Comparison of ENCODE assay signal across 19 mouse cellular contexts in the genomic region with DNA sequence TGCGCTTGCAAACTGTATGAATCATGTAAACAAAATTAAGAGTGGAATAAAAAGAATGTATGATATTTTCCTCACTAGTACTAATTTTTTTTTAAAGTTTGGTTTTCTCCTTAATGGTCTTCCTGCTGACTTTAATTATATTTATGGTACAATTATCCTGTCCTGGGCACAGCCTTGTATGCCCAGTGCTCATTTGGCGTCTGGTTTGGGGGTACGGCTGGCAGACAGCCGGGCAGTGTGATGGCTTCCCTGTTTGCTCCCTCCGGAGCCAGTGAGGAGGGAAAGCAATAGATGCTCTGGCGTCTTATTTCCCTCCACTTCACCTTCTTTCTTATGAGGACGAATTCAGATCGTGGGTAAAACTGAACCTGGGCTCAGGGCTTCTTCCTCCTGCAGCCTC.
DNase-seq lines count a peak whose midpoint lies in the region; ATAC-seq and TF ChIP-seq lines count a peak whose summit lies in the region.
"Had no signal": no experiment of that assay in that cellular context is flagged by ENCODE, and none has a peak within 500 bp of the region (broad histone marks: within the 10 kb centered on the region; RNA-seq: fewer than 3 reads in every experiment).

No protein-coding gene starts in this region.

- H3K27ac ChIP-seq in heart, embryonic 14.5 days (replicated peaks in 1 of 2; ENCODE audit: control insufficient read depth in 1 of 2, insufficient read depth in 1 of 2, low read depth in 2 of 2, low read length in 2 of 2), result no peak overlapping the region
- H3K27ac ChIP-seq in liver, embryonic 11.5 days (ENCODE audit: low read depth, low read length), result no peak overlapping the region
- no peak overlapping the region for H3K27ac ChIP-seq in liver, postnatal 0 days (ENCODE audit: low read depth)
- no peak overlapping the region for H3K27ac ChIP-seq in embryonic facial prominence, embryonic 13.5 days
- H3K27ac ChIP-seq in limb, embryonic 13.5 days, result no peak overlapping the region
- H3K27ac ChIP-seq: forebrain, embryonic 13.5 days; lung, embryonic 15.5 days; macrophage; midbrain, embryonic 12.5 days; stomach, postnatal 0 days had no signal

- peaks cover 3 to 4% of the 10 kb centered on the region in 2 experiments; a peak in 1 of 4 replicates for H3K4me1 ChIP-seq in heart, embryonic 14.5 days (ENCODE audit: control insufficient read depth in 2 of 2, insufficient read depth in 2 of 2, low read length in 2 of 2)
- H3K4me1 ChIP-seq in liver, embryonic 11.5 days (replicated peaks; ENCODE audit: control insufficient read depth, insufficient read depth, low read length), result no peaks in the 10 kb centered on the region
- no peaks in the 10 kb centered on the region for H3K4me1 ChIP-seq in liver, postnatal 0 days (ENCODE audit: insufficient read depth)
- H3K4me1 ChIP-seq in embryonic facial prominence, embryonic 13.5 days, result 0 out of 2 replicates have a peak, but pooled peaks cover 4% of the 10 kb centered on the region
- peaks cover 46% of the 10 kb centered on the region for H3K4me1 ChIP-seq in limb, embryonic 13.5 days
- H3K4me1 ChIP-seq: forebrain, embryonic 13.5 days; lung, embryonic 15.5 days had no signal

- H3K4me3 ChIP-seq in heart, embryonic 14.5 days (ENCODE audit: control insufficient read depth in 1 of 2, insufficient read depth in 1 of 2, low read depth in 1 of 2, low read length in 2 of 2), result no peak overlapping the region
- no peak overlapping the region for H3K4me3 ChIP-seq in liver, embryonic 11.5 days (ENCODE audit: low read depth, low read length)
- H3K4me3 ChIP-seq in liver, postnatal 0 days (ENCODE audit: low read depth, low read length), result no peak overlapping the region
- H3K4me3 ChIP-seq in embryonic facial prominence, embryonic 13.5 days, result no peak overlapping the region
- no peak overlapping the region for H3K4me3 ChIP-seq in limb, embryonic 13.5 days
- H3K4me3 ChIP-seq: forebrain, embryonic 13.5 days; lung, embryonic 15.5 days; midbrain, embryonic 12.5 days had no signal

- H3K36me3 ChIP-seq in heart, embryonic 14.5 days (ENCODE audit: control insufficient read depth, insufficient read depth, low read length), result no peaks in the 10 kb centered on the region
- H3K36me3 ChIP-seq in liver, embryonic 11.5 days (ENCODE audit: control insufficient read depth, insufficient read depth, low read length), result no peaks in the 10 kb centered on the region
- H3K36me3 ChIP-seq in liver, postnatal 0 days (replicated peaks; ENCODE audit: insufficient read depth, low read length), result no peaks in the 10 kb centered on the region
- H3K36me3 ChIP-seq in embryonic facial prominence, embryonic 13.5 days, result no peaks in the 10 kb centered on the region
- no peaks in the 10 kb centered on the region for H3K36me3 ChIP-seq in limb, embryonic 13.5 days
- H3K36me3 ChIP-seq: lung, embryonic 15.5 days; midbrain, embryonic 12.5 days had no signal

- peaks cover 63% of the 10 kb centered on the region for H3K27me3 ChIP-seq in heart, embryonic 14.5 days (ENCODE audit: control insufficient read depth, insufficient read depth, low read length)
- peaks cover 63% of the 10 kb centered on the region for H3K27me3 ChIP-seq in liver, embryonic 11.5 days (replicated peaks; ENCODE audit: control insufficient read depth, insufficient read depth, low read length)
- H3K27me3 ChIP-seq in liver, postnatal 0 days (ENCODE audit: insufficient read depth, low read length), result peaks cover 53% of the 10 kb centered on the region
- H3K27me3 ChIP-seq in embryonic facial prominence, embryonic 13.5 days, result peaks cover 91% of the 10 kb centered on the region
- H3K27me3 ChIP-seq in limb, embryonic 13.5 days, result peaks cover 68% of the 10 kb centered on the region

- no peak for DNase-seq in heart, postnatal 25 days (ENCODE audit: low spot score)
- no peak for DNase-seq in liver, embryonic 11.5 days (ENCODE audit: low spot score)
- DNase-seq in liver, postnatal 0 days, result no peak
- no peak for DNase-seq in spleen, postnatal 10 days (ENCODE audit: low spot score in 2 of 2)
- DNase-seq in frontal cortex, adult 2 months (ENCODE audit: extremely low spot score in 1 of 2, low spot score in 1 of 2), result no peak
- DNase-seq: adrenal gland, postnatal 36 days; cerebellum, adult 9-10 months; kidney, adult 18-20 months; kidney, postnatal 4 days; right cerebral cortex, postnatal 25 days; thymus, postnatal 25 days had no signal

- 45% methylated on average over 8 of the region's 8 CpGs for WGBS in heart, embryonic 14.5 days
- 46% methylated on average over 8 of the region's 8 CpGs for WGBS in liver, embryonic 11.5 days
- WGBS in liver, postnatal 0 days (ENCODE audit: insufficient replicate concordance), result 39% methylated on average over 8 of the region's 8 CpGs
- 30% methylated on average over 8 of the region's 8 CpGs for WGBS in embryonic facial prominence, embryonic 13.5 days
- 23% methylated on average over 8 of the region's 8 CpGs for WGBS in limb, embryonic 13.5 days

- intact Hi-C loops in heart, postnatal 25 days (cut with DNase I), result no loop called here

- no peak for TF ChIP-seq CTCF in liver, postnatal 0 days (IDR thresholded peaks at IDR 0.05; ENCODE audit: low read depth)

- H3K4me2 ChIP-seq in heart, embryonic 14.5 days (ENCODE audit: low read length), result peak overlapping the region; percentile 50; the same call in 1 of the 2 replicates
- peak overlapping the region; percentile 3; the same call in 1 of the 2 replicates for H3K4me2 ChIP-seq in liver, embryonic 11.5 days
- no peak overlapping the region for H3K4me2 ChIP-seq in liver, postnatal 0 days (ENCODE audit: low read depth, low read length)
- peak overlapping the region; percentile 29 for H3K4me2 ChIP-seq in embryonic facial prominence, embryonic 13.5 days
- peak overlapping the region; percentile 41 for H3K4me2 ChIP-seq in limb, embryonic 13.5 days (replicated peaks)
- H3K4me2 ChIP-seq: forebrain, embryonic 13.5 days; lung, embryonic 15.5 days; midbrain, embryonic 12.5 days had no signal

- no peak overlapping the region for H3K9ac ChIP-seq in heart, embryonic 14.5 days (ENCODE audit: low read length)
- no peak overlapping the region for H3K9ac ChIP-seq in liver, embryonic 11.5 days (ENCODE audit: low read depth, low read length)
- no peak overlapping the region for H3K9ac ChIP-seq in liver, postnatal 0 days (replicated peaks)
- no peak overlapping the region for H3K9ac ChIP-seq in embryonic facial prominence, embryonic 13.5 days
- no peak overlapping the region for H3K9ac ChIP-seq in limb, embryonic 13.5 days
- H3K9ac ChIP-seq: forebrain, embryonic 13.5 days; lung, embryonic 15.5 days; midbrain, embryonic 12.5 days had no signal

- H3K9me3 ChIP-seq in heart, embryonic 14.5 days (ENCODE audit: control insufficient read depth, low read length), result no peaks in the 10 kb centered on the region
- H3K9me3 ChIP-seq in liver, embryonic 11.5 days (ENCODE audit: control insufficient read depth, low read length), result no peaks in the 10 kb centered on the region
- H3K9me3 ChIP-seq in liver, postnatal 0 days (ENCODE audit: low read length), result no peaks in the 10 kb centered on the region
- H3K9me3 ChIP-seq in embryonic facial prominence, embryonic 13.5 days, result no peaks in the 10 kb centered on the region
- no peaks in the 10 kb centered on the region for H3K9me3 ChIP-seq in limb, embryonic 13.5 days
- H3K9me3 ChIP-seq: forebrain, embryonic 13.5 days; lung, embryonic 15.5 days; midbrain, embryonic 12.5 days had no signal

- ATAC-seq in heart, embryonic 14.5 days (ENCODE audit: insufficient number of reproducible peaks, insufficient read depth, low FRiP score, low read depth), result no peak
- ATAC-seq in liver, embryonic 11.5 days (replicated peaks; ENCODE audit: low FRiP score), result no peak
- no peak for ATAC-seq in liver, postnatal 0 days
- ATAC-seq in embryonic facial prominence, embryonic 13.5 days (ENCODE audit: insufficient number of reproducible peaks, insufficient read depth, low FRiP score, low TSS enrichment, low read depth), result no peak
- ATAC-seq in limb, embryonic 13.5 days (ENCODE audit: low FRiP score, low read depth), result no peak
- ATAC-seq: forebrain, embryonic 13.5 days had no signal

- TF ChIP-seq EP300 in liver, postnatal 0 days (IDR thresholded peaks at IDR 0.05; ENCODE audit: low read depth), result no peak
